Mouse (Mus musculus) bone marrow, adult 2 months (tissue): Measurements from ENCODE around the gene 2310022A10Rik. TPM values are rescaled to one million over a fixed set of nuclear protein-coding genes. Genes with fewer than 3 reads are reported as not detected.
"Not testable (repeated sequence)": the region's sequence is repeated elsewhere in the genome, so short reads cannot be mapped to it uniquely, and the experiment has no call there.

Experiments used
- H3K27ac ChIP-seq: fragments of 200-500 bp; 2 replicates; pipeline ENCODE4 v1.5.1; 2012; ENCODE audit warnings: low read depth, mild to moderate bottlenecking, control low read depth, inconsistent platforms, low read length; ENCODE audit not compliant: control insufficient read depth, poor library complexity, insufficient read depth
- H3K4me1 ChIP-seq: fragments of 200-500 bp; 2 replicates; pipeline ENCODE4 v1.6.1; 2011; ENCODE audit warnings: low read length; ENCODE audit not compliant: control insufficient read depth, insufficient read depth
- H3K4me3 ChIP-seq: fragments of 200-500 bp; replicated peaks from 2 replicates; pipeline ENCODE3; 2011; ENCODE audit warnings: mild to moderate bottlenecking, low read depth, low read length, control low read depth; ENCODE audit not compliant: control insufficient read depth
- CTCF ChIP-seq: fragments of 200-500 bp; IDR thresholded peaks from 2 replicates; pipeline ENCODE4 v1.5.1; 2011; ENCODE audit warnings: low read length, control low read depth; ENCODE audit not compliant: control insufficient read depth, insufficient read depth
- POLR2A ChIP-seq: fragments of 200-500 bp; IDR thresholded peaks from 2 replicates; pipeline ENCODE4 v1.6.1; 2011; ENCODE audit warnings: low read depth, mild to moderate bottlenecking, control low read depth, low read length, borderline replicate concordance; ENCODE audit not compliant: control insufficient read depth
- WGBS: fragments of 180-500 bp; shearing (Covaris S2); methylation state at CpG from one replicate; pipeline ENCODE4 v1.1.7; 2018; 5-methylcytosine and 5-hydroxymethylcytosine counted together
- polyA plus RNA-seq: library from polyadenylated mRNA; stranded (reverse); fragments of >200 nt; gene quantifications from 2 replicates; pipeline ENCODE4 v1.2.4, GENCODE M21; 2011; ENCODE audit warnings: low replicate concordance; ENCODE audit not compliant: missing spikeins, insufficient read depth, insufficient read length

The 2310022A10Rik gene
- polyA plus RNA-seq, 1 experiment: 19.0 TPM

DNA sequence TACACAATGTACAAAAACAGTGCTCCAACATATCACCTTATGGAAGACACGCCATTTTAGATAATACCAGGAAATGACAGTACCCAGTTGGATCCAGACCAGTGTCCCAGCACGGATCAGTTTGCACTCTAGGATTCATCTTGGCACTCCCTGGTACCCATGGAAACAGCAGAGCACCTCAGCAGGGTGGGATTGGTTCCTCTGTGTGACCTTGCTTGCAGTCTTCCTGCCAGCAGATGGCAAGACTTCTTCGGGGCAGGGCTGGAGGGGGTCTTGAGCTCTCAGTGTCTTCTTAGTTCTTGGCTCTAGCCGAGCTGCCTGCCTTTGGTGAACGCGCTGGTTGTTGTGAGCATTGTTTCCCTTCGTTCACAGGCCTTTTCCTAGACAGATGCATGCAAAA lies 74.7 kb downstream of the 2310022A10Rik start:
- H3K4me1 ChIP-seq: no peaks in the 10 kb centered on the region
- 90% methylated on average over 7 of the region's 7 CpGs for whole genome bisulfite sequencing
- H3K4me3 ChIP-seq: no peak overlapping the region
- no peak for TF ChIP-seq POLR2A
- no peak for TF ChIP-seq CTCF
- no peak overlapping the region for H3K27ac ChIP-seq

DNA sequence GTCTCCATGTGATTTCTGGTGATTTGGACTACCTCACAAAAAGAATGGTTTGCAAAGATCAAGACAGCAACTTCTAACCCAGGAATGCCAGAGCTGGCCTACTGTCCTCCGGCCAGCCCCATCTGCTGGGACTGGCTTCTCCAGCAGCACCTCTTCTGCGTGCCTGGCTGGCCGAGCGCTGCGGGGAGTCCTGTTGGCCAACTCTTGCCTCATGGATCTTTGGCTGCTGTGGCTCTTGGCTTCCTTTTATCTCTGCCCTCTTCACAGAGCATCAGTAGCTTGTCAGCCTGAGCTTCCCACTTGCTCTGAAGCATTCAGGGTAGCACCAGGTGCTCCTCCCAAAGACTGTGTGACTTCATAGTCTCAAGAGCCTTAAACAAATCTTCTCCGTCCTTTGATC lies 75.2 kb downstream of the 2310022A10Rik start:
- no peak overlapping the region for H3K27ac ChIP-seq
- no peaks in the 10 kb centered on the region for H3K4me1 ChIP-seq
- no peak for TF ChIP-seq POLR2A
- TF ChIP-seq CTCF: no peak
- H3K4me3 ChIP-seq: no peak overlapping the region
- 94% methylated on average over 6 of the region's 6 CpGs for WGBS

GRCm38 (mm10) chr7:27628816-27629215 lies 75.8 kb downstream of the 2310022A10Rik start:
- 92% methylated on average over 7 of the region's 7 CpGs for WGBS
- H3K27ac ChIP-seq: not testable (repeated sequence)

DNA sequence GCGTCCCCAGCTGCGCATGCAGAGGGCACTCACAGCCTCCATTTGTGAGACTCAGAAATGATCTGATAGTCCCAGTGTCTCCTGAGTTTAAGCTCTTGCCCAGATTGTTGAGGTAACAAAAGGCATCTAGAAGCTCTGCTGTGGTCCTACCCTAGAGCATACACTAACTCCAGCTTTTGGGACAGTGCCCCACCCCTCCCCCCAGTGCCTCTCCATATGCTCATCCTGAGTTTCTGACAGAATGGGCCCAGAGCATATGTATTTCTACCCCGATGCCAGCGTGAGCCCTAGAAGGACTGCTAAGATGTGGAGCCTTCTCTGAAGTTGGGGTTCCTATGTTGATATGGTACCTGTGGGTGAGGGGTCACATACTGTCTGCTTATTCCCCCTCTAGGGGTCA lies 78.4 kb downstream of the 2310022A10Rik start:
- no peak overlapping the region for H3K4me3 ChIP-seq
- WGBS: 97% methylated on average over 4 of the region's 4 CpGs
- H3K4me1 ChIP-seq: no peaks in the 10 kb centered on the region
- no peak overlapping the region for H3K27ac ChIP-seq
- TF ChIP-seq CTCF (no peak), POLR2A (no peak)

More at GRCm38 (mm10) chr7:27628816-27629215, 75.8 kb downstream of the 2310022A10Rik start:
- not testable (repeated sequence) for H3K4me3 ChIP-seq, H3K4me1 ChIP-seq

Other genes with a start within 250 kb of the 2310022A10Rik start
- 1.3 and 5.8 TPM in 2 replicates for gene Ltbp4, start 215.5 kb upstream of the 2310022A10Rik start, polyA plus RNA-seq
- 44.6 and 80.0 TPM in 2 replicates for gene Shkbp1, start 197.2 kb upstream of the 2310022A10Rik start, polyA plus RNA-seq
- not detected in 2 replicates for gene Gm20479, start 195.8 kb upstream of the 2310022A10Rik start, polyA plus RNA-seq
- 0.11 and 0.62 TPM in 2 replicates for gene Sptbn4, start 105.5 kb upstream of the 2310022A10Rik start, polyA plus RNA-seq
- gene Blvrb, start 105.3 kb upstream of the 2310022A10Rik start, polyA plus RNA-seq: 323 and 400 TPM in 2 replicates
- 34.3 and 61.0 TPM in 2 replicates for gene Sertad3, start 79.5 kb upstream of the 2310022A10Rik start, polyA plus RNA-seq
- 20.9 and 33.8 TPM in 2 replicates for gene Sertad1, start 66.3 kb upstream of the 2310022A10Rik start, polyA plus RNA-seq
- 0.79 and 3.4 TPM in 2 replicates for gene Prx, start 53.9 kb upstream of the 2310022A10Rik start, polyA plus RNA-seq
- gene Hipk4, start 30.0 kb upstream of the 2310022A10Rik start, polyA plus RNA-seq: 0.45 and 0.77 TPM in 2 replicates
- gene Pld3, start within 50 bp of the 2310022A10Rik start, polyA plus RNA-seq: 27.9 and 52.2 TPM in 2 replicates
- 44.5 and 71.2 TPM in 2 replicates for gene Akt2, start 38.3 kb downstream of the 2310022A10Rik start, polyA plus RNA-seq
- not detected in 2 replicates for gene Ttc9b, start 100.7 kb downstream of the 2310022A10Rik start, polyA plus RNA-seq
- 3.8 and 6.5 TPM in 2 replicates for gene Map3k10, start 121.4 kb downstream of the 2310022A10Rik start, polyA plus RNA-seq
- gene Zfp607b, start 136.1 kb downstream of the 2310022A10Rik start, polyA plus RNA-seq: 1.2 and 4.2 TPM in 2 replicates
- 2.7 and 4.5 TPM in 2 replicates for gene Zfp60, start 178.2 kb downstream of the 2310022A10Rik start, polyA plus RNA-seq